Mouse (Mus musculus): ENCODE data around the gene Snx18. TPM values are rescaled to one million over a fixed set of nuclear protein-coding genes. Genes with fewer than 3 reads are reported as not detected.

Gene Snx18
- polyA plus RNA-seq, 1 experiment from 2014 or later = 24.0 TPM

DNA sequence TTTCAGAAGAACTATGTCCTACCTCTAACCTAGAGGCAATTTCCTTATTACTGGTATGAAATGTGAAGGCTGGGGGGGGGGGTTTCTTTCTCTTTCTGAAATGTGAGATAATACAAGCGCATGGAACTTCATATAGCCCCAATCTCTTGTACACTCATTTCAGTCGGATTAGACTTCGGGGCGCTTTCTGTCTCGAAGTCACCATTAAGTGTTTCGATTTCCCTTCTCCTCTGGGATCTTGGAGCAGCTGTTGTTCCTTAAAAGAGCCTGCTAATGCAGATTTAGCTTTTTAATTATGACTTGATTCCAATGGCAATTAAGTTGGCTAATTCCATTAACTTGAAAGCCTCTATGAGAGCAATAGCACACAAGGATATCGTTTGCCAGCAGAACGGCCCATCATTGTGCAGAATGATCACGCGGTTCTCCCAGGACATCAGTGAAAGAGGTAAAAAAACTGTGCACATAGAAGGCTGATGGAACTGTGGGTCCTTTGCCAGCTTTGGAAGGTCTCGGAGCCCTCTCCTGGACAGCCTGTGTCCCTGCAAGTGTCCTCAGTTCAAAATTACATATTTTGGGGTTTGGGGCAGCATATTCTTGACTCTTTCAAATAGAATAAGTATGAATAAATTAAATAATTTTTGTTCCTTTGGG lies 22.7 kb upstream of the Snx18 start:
- Histone ChIP-seq H3K4me1 (replicated peaks; ENCODE audit: control insufficient read depth, insufficient read depth, low read length) (no peaks in the 10 kb centered on the region), H3K4me2 (ENCODE audit: low read length) (no peak overlapping the region), H3K27ac (ENCODE audit: low read depth) (no peak overlapping the region), H3K36me3 (ENCODE audit: control insufficient read depth, insufficient read depth, low read length) (no peaks in the 10 kb centered on the region), H3K27me3 (replicated peaks; ENCODE audit: control insufficient read depth, insufficient read depth, low read length) (no peaks in the 10 kb centered on the region), H3K9me3 (ENCODE audit: control insufficient read depth, low read length) (no peaks in the 10 kb centered on the region), H3K9ac (ENCODE audit: low read length) (no peak overlapping the region), H3K4me3 (ENCODE audit: low read depth, low read length) (no peak overlapping the region)
- WGBS = 82% methylated on average over 11 of the region's 11 CpGs
- DNase-seq (ENCODE audit: low spot score) = no peak
- ATAC-seq (replicated peaks; ENCODE audit: low FRiP score, low TSS enrichment, low read depth) = no peak

DNA sequence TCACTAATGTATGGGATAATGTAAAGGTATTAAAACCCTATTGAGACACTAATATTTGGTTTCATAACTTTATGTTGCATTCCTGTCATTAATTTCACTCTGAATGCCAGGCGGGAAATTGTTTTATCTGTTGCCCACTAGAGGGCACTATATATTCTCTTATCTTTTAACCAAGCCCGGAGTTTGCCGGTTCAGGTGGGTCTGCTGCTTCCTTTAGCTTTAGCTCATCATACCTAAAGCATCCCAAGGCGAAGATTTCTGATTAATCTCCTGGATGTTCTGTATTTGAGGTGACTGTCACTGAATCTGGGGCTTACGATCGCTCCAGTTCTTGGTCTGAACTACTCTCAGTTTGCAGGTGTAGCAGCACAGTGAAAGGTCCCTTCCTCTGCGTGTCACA lies 20.6 kb upstream of the Snx18 start:
- H3K27ac ChIP-seq (ENCODE audit: low read depth) = no peak overlapping the region
- no peaks in the 10 kb centered on the region for H3K36me3 ChIP-seq (ENCODE audit: control insufficient read depth, insufficient read depth, low read length)
- 28% methylated on average over 7 of the region's 7 CpGs for WGBS
- no peak for DNase-seq (ENCODE audit: low spot score)
- H3K4me3 ChIP-seq (ENCODE audit: low read depth, low read length) = no peak overlapping the region
- no peak for ATAC-seq (replicated peaks; ENCODE audit: low FRiP score, low TSS enrichment, low read depth)
- H3K27me3 ChIP-seq (replicated peaks; ENCODE audit: control insufficient read depth, insufficient read depth, low read length) = no peaks in the 10 kb centered on the region
- H3K4me1 ChIP-seq (replicated peaks; ENCODE audit: control insufficient read depth, insufficient read depth, low read length) = peaks cover 3% of the 10 kb centered on the region
- H3K9me3 ChIP-seq (ENCODE audit: control insufficient read depth, low read length) = no peaks in the 10 kb centered on the region
- no peak overlapping the region for H3K9ac ChIP-seq (ENCODE audit: low read length)
- H3K4me2 ChIP-seq (ENCODE audit: low read length) = no peak overlapping the region

DNA sequence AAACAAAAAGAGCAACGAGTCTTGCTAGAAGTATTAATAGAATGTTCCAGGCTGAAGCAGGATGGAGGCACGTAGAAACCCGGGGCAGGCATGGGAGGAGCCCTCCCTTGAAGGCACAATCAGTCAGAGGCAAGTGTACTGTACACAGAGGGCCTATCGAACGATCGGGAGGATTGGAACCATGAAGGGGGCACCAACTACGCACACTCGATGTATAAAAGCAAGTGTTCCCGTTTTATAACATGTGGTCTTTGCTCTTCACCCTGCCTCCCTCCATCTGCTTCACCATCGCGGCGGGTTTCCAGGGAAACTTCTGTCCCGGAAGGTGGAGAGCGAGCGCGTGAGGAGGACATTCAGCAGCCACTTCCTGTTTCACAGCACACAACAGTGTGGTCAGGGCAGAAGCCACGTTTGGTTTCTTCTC lies 17.4 kb upstream of the Snx18 start:
- Histone ChIP-seq H3K4me1 (replicated peaks; ENCODE audit: control insufficient read depth, insufficient read depth, low read length) (peaks cover 3% of the 10 kb centered on the region), H3K4me2 (ENCODE audit: low read length) (no peak overlapping the region), H3K27me3 (replicated peaks; ENCODE audit: control insufficient read depth, insufficient read depth, low read length) (no peaks in the 10 kb centered on the region), H3K27ac (ENCODE audit: low read depth) (no peak overlapping the region), H3K9ac (ENCODE audit: low read length) (no peak overlapping the region), H3K4me3 (ENCODE audit: low read depth, low read length) (no peak overlapping the region), H3K36me3 (ENCODE audit: control insufficient read depth, insufficient read depth, low read length) (no peaks in the 10 kb centered on the region), H3K9me3 (ENCODE audit: control insufficient read depth, low read length) (no peaks in the 10 kb centered on the region)
- ATAC-seq (replicated peaks; ENCODE audit: low FRiP score, low TSS enrichment, low read depth) = no peak
- DNase-seq (ENCODE audit: low spot score) = no peak
- WGBS = 81% methylated on average over 17 of the region's 17 CpGs

DNA sequence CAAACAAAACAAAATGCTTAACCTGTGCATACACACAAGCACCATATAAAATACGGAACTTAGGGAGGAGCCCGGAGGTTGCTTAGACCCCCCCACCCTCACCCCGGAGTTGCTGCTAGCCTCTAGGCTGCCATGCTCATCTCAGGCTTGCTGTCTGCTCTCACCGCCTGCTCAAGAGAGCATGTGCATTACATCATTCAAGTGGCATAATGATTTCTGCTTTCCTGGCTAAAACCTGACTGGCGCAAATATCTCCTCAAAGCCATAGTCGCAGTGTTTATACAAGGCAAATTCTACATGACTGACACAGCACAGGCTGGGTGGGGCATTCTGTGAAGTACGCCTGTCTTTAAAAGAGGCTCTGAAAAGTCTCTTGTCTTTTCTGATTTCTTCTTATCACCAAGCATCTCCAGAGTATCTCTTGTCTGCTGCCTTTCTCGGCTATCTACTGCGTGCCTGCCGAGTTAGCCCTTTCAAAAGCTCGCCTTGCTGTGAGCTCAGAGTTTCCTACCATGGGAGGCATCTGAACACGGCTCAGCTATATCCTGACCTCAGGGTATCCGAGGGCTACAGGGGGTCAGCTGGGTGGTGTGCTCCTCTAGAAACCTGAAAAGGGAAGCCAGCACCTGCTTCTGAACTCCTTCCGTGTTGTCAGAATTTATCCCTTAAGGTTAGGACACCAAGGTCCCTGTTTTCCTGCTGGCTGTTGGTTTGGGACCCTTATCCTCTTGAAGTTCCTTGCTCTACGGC lies 16.5 kb upstream of the Snx18 start:
- H3K4me3 ChIP-seq (ENCODE audit: low read depth, low read length) = no peak overlapping the region
- peaks cover 3% of the 10 kb centered on the region for H3K4me1 ChIP-seq (replicated peaks; ENCODE audit: control insufficient read depth, insufficient read depth, low read length)
- no peak overlapping the region for H3K27ac ChIP-seq (ENCODE audit: low read depth)
- no peak overlapping the region for H3K9ac ChIP-seq (ENCODE audit: low read length)
- no peaks in the 10 kb centered on the region for H3K36me3 ChIP-seq (ENCODE audit: control insufficient read depth, insufficient read depth, low read length)
- DNase-seq (ENCODE audit: low spot score) (no peak), ATAC-seq (replicated peaks; ENCODE audit: low FRiP score, low TSS enrichment, low read depth) (no peak)
- H3K4me2 ChIP-seq (ENCODE audit: low read length) = no peak overlapping the region
- H3K9me3 ChIP-seq (ENCODE audit: control insufficient read depth, low read length) = no peaks in the 10 kb centered on the region
- WGBS = 51% methylated on average over 15 of the region's 15 CpGs
- no peaks in the 10 kb centered on the region for H3K27me3 ChIP-seq (replicated peaks; ENCODE audit: control insufficient read depth, insufficient read depth, low read length)

DNA sequence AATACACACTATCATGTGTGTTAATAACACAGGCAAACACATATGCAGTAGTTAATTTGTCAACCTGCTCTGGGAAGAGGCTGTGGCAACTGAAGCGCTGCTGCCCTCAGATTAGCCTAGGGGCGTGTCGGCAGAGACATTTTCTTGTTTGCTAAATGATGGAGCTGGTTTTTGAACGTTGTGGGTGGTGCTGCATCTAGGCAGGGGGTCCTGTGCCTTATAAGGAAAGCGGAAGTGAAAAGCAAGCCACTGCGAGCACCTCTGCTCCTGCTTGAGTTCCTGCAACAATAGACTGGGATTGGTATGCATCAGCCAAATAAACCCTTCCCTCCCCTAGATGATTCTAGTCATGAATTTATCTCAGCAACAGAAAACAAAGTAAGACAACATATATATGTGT lies 14.1 kb upstream of the Snx18 start:
- Histone ChIP-seq H3K9ac (ENCODE audit: low read length) (no peak overlapping the region), H3K27ac (ENCODE audit: low read depth) (no peak overlapping the region), H3K4me3 (ENCODE audit: low read depth, low read length) (no peak overlapping the region), H3K27me3 (replicated peaks; ENCODE audit: control insufficient read depth, insufficient read depth, low read length) (no peaks in the 10 kb centered on the region), H3K9me3 (ENCODE audit: control insufficient read depth, low read length) (no peaks in the 10 kb centered on the region), H3K36me3 (ENCODE audit: control insufficient read depth, insufficient read depth, low read length) (no peaks in the 10 kb centered on the region), H3K4me1 (replicated peaks; ENCODE audit: control insufficient read depth, insufficient read depth, low read length) (peaks cover 3% of the 10 kb centered on the region), H3K4me2 (ENCODE audit: low read length) (no peak overlapping the region)
- 54% methylated on average over 6 of the region's 6 CpGs for WGBS
- DNase-seq (ENCODE audit: low spot score) (no peak), ATAC-seq (replicated peaks; ENCODE audit: low FRiP score, low TSS enrichment, low read depth) (no peak)

DNA sequence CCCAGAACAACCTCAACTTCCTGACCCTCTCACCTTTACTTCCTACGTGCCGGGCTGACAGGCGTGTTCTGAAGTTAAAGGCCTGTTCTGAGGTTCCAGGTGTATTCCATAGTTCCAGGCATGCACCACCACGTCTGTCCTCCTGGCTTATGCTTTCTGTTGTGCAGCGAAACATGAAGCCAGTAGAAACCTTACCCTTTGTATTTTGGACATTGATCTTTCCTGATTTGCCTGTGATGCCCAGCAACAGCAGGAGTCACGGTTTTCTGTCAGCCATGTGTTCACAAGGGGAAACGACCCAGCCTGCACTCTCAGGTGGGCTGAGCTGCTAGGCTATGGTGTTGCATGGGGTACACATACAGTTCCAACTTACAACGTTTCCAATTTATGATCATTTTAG lies 9.2 kb upstream of the Snx18 start:
- ATAC-seq (replicated peaks; ENCODE audit: low FRiP score, low TSS enrichment, low read depth) = no peak
- H3K27me3 ChIP-seq (replicated peaks; ENCODE audit: control insufficient read depth, insufficient read depth, low read length) = no peaks in the 10 kb centered on the region
- WGBS = 83% methylated on average over 8 of the region's 8 CpGs
- H3K4me3 ChIP-seq (ENCODE audit: low read depth, low read length) = no peak overlapping the region
- H3K9ac ChIP-seq (ENCODE audit: low read length) = no peak overlapping the region
- H3K9me3 ChIP-seq (ENCODE audit: control insufficient read depth, low read length) = no peaks in the 10 kb centered on the region
- no peak overlapping the region for H3K27ac ChIP-seq (ENCODE audit: low read depth)
- DNase-seq (ENCODE audit: low spot score) = no peak
- H3K36me3 ChIP-seq (ENCODE audit: control insufficient read depth, insufficient read depth, low read length) = no peaks in the 10 kb centered on the region
- no peak overlapping the region for H3K4me2 ChIP-seq (ENCODE audit: low read length)
- no peaks in the 10 kb centered on the region for H3K4me1 ChIP-seq (replicated peaks; ENCODE audit: control insufficient read depth, insufficient read depth, low read length)

DNA sequence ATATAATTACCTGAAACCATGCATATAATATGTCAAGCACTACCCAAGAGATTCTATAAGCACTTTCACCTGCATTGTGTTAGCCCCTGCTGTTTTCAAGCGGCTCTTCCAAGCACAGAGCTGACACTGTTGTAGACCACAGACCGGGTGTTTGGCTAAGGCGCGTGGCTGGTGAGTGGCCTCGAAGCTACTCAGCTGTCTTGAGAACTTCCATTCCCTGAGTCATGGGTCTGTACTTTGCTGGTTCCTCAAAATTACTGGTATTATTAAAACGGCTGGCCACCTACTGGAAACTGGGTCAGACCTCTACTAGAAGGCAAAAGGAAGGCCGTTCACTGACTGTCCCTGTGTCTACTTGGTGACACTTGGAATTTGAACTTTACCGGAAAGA lies 4.5 kb upstream of the Snx18 start:
- ATAC-seq (replicated peaks; ENCODE audit: low FRiP score, low TSS enrichment, low read depth) (no peak), DNase-seq (ENCODE audit: low spot score) (no peak)
- Histone ChIP-seq H3K9ac (ENCODE audit: low read length) (no peak overlapping the region), H3K27ac (ENCODE audit: low read depth) (no peak overlapping the region), H3K27me3 (replicated peaks; ENCODE audit: control insufficient read depth, insufficient read depth, low read length) (no peaks in the 10 kb centered on the region), H3K9me3 (ENCODE audit: control insufficient read depth, low read length) (no peaks in the 10 kb centered on the region), H3K4me1 (replicated peaks; ENCODE audit: control insufficient read depth, insufficient read depth, low read length) (no peaks in the 10 kb centered on the region), H3K4me3 (ENCODE audit: low read depth, low read length) (no peak overlapping the region), H3K4me2 (ENCODE audit: low read length) (no peak overlapping the region), H3K36me3 (ENCODE audit: control insufficient read depth, insufficient read depth, low read length) (no peaks in the 10 kb centered on the region)
- WGBS = 77% methylated on average over 8 of the region's 8 CpGs

DNA sequence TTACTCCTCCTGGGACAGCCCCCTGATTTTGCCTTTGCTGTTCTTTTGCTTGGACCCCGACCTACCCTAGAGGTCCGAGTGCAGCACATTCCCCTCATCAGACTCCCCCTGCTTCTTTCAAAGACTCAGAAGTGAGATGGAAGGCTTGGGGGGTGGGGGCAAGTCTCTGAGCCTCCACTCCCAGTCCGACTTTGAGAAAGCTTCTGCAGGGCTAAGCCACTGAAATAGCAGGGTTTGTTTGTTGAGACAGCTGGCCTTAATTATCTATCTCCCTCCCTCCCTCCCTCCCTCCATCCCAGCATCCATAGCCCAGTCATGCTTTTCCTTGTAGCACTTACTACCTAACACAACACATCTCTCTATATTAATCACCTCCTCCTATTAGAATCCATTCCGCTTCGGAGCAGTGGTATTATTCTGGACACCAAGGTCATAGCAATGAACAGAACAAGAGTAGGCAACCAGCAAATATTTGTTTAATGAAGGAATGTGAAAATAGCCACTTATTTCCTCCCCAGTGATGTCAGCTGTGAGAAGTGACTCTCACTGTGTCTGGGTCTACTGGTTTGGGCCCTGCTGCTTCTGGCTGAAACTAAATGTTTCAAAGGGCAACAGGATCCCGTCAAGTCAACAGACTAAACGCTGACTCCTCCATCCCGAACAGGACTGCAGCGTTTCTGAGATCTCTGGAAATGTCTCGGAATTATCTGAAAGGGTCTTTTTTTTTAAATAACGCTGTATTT lies 3.9 kb upstream of the Snx18 start:
- no peak overlapping the region for H3K4me3 ChIP-seq (ENCODE audit: low read depth, low read length)
- no peak overlapping the region for H3K4me2 ChIP-seq (ENCODE audit: low read length)
- no peak overlapping the region for H3K9ac ChIP-seq (ENCODE audit: low read length)
- no peaks in the 10 kb centered on the region for H3K27me3 ChIP-seq (replicated peaks; ENCODE audit: control insufficient read depth, insufficient read depth, low read length)
- peaks cover under 1% of the 10 kb centered on the region for H3K4me1 ChIP-seq (replicated peaks; ENCODE audit: control insufficient read depth, insufficient read depth, low read length)
- 38% methylated on average over 11 of the region's 11 CpGs for WGBS
- no peaks in the 10 kb centered on the region for H3K9me3 ChIP-seq (ENCODE audit: control insufficient read depth, low read length)
- DNase-seq (ENCODE audit: low spot score) (no peak), ATAC-seq (replicated peaks; ENCODE audit: low FRiP score, low TSS enrichment, low read depth) (no peak)
- H3K27ac ChIP-seq (ENCODE audit: low read depth) = no peak overlapping the region
- no peaks in the 10 kb centered on the region for H3K36me3 ChIP-seq (ENCODE audit: control insufficient read depth, insufficient read depth, low read length)
